Mouse (Mus musculus) heart, postnatal 4 days (tissue): ENCODE measurements around the gene Rbm12b1. TPM values are rescaled to one million over a fixed set of nuclear protein-coding genes. Genes with fewer than 3 reads are reported as not detected.
"Not testable (repeated sequence)": the region's sequence is repeated elsewhere in the genome, so short reads cannot be mapped to it uniquely, and the experiment has no call there.

Source experiments
- DNase-seq: peaks from one replicate; pipeline ENCODE4 v3.0.0; 2021
- total RNA-seq, 2 experiments: library from RNA; stranded (reverse); gene quantifications; 2 replicates each; pipeline ENCODE4 v1.2.3; 2021

The Rbm12b1 gene
- 1 to 10 TPM; 6.9 to 7.1 TPM for total RNA-seq

DNA sequence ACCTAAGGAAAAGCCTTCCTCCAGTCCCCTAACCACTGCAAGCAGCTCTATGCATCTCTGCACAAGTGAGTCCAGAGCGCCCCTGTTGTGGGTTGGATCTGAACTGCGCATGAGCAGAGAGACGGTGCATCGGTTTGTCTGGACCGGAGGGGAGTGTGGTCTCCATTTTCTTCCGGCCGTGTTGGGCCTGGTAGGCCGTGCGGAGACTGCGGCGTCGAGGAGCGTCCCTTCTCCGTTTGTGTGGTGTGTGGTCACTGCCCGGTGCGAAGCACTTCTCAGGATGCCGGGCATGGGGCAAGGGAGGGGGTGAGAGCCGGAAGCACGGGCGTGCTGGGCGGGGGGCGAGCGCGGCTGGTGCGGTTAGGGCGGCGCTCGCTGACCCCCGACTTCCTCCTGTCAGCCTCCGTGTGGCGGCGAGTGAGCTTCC lies at the start of gene Rbm12b1:
TSS of gene Rbm12b1 (plus strand) at position 124 of the 427 bp plus-strand sequence.
- DNase-seq, result peak; percentile 77

DNA sequence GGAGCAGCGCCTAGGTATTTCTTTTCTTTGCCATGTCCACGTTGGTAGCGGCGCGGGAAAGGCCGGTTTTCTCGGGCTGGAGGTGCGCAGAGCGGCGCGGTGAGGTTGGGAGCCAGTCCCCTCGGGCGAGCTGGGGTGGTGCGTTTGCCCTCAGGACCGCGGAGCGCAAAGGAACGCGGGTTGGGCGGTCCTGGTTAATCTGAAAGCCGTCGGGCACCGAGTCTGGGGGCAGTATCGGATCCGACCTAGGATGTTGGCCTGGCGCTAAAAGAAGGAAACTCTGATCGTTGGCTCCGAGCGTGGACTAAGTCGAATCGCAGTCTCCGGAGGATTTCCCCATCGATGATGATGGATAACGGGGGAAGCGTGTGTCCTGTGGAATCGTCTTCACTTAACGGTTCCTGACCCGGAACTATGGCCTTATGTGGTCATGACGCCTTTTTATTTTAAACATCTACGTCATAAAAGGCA lies 563 bp downstream of the Rbm12b1 start:
- DNase-seq, result peak; percentile 22

DNA sequence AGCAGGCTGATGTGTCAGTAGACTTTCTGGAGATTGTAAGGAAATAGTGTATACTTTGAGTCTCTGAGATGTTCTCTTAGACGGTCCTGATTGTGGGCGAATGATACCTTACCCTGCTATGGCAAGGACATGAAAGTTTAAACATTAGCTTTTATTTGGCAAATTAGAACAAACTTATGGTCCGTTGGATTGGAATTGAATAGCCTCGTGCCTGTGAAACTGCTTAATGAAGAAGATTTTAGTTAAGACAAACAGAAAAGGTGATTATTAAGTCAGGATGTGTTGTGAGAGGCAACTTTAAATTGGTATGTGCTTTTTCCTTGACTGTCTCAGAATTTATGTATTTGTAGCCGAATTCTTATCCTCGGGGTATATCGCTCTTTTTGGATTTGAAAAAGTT lies 1.5 kb downstream of the Rbm12b1 start:
- DNase-seq, result not testable (repeated sequence)

GRCm38 (mm10) chr4:12147660-12148059 lies 7.6 kb downstream of the Rbm12b1 start:
- no peak for DNase-seq

DNA sequence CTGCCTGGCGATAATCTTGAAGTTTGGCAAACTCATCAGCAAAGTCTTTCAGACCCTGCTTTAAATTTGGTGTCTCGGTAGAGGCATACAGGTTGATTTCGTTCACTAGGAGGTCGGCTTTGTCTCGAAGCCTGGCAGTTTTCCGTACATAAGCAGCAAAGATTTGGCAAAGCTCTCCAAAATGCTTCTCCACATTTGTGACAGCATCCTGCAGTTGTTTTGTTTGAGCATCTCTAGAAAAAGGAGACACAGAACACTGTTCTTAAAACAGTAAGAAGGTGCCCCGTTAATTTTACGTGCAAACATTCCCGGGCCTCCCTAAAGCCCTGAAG lies 30.9 kb downstream of the Rbm12b1 start:
- DNase-seq, result no peak

- peak; percentile 74 for DNase-seq
Observed at GRCm38 (mm10) chr4:12171318-12172091, 31.4 kb downstream of the Rbm12b1 start, which contains the start of gene Fam92a. TSS of gene Fam92a (minus strand) at chr4:12172015.

GRCm38 (mm10) chr4:12178992-12179391 lies 38.9 kb downstream of the Rbm12b1 start:
- no peak for DNase-seq

Other genes starting within 250 kb of the Rbm12b1 start
- gene Gm10604, start 159.0 kb upstream of the Rbm12b1 start, total RNA-seq, result not detected
- 1 to 10 TPM; 7.6 to 8.0 TPM for gene Rbm12b2, start 50.8 kb upstream of the Rbm12b1 start, total RNA-seq
- gene Fam92a, start 31.8 kb downstream of the Rbm12b1 start, total RNA-seq, result 10 to 100 TPM; 47.6 to 47.8 TPM